Mouse (Mus musculus): ENCODE data around the gene Anxa5. TPM values are rescaled to one million over a fixed set of nuclear protein-coding genes. Genes with fewer than 3 reads are reported as not detected.

Gene Anxa5
- total and polyA plus RNA-seq, 3 experiments, result 30.8 to 47.1 (median 43.4) TPM

DNA sequence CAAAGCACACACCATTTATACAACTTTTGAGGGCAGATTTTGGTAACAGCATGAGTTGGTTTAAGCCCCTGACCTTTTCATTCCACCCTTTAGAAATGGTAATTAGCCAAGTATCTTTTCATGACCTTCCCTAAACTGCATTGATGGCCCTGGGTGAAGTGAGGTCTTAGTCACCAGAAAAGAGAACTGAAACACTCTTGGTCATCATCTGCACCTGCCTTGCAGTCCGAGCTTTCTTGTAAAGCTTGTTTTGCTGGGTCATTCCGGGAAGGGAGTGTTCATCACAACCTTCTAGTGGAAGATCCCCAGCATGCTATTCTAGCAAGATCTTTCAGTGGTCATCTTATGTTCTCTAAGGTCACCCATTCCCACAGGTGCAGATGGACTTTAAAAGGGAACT, 73.8 kb downstream of the Anxa5 start:
- TF ChIP-seq IRF4 (IDR thresholded peaks at IDR 0.05; ENCODE audit: low read depth, low read length) (peak; percentile 99), KAT2A (IDR thresholded peaks at IDR 0.05; ENCODE audit: insufficient replicate concordance, low read length) (no peak), EP300 (IDR thresholded peaks at IDR 0.05; ENCODE audit: low read length) (peak; percentile 100), MXI1 (IDR thresholded peaks at IDR 0.05; ENCODE audit: low read depth, low read length) (peak; percentile 72; the same call in 1 of the 2 replicates), MYC (IDR thresholded peaks at IDR 0.05; ENCODE audit: low read depth, low read length) (peak; percentile 79), CHD2 (IDR thresholded peaks at IDR 0.05; ENCODE audit: low read length) (peak; percentile 88), TCF12 (IDR thresholded peaks at IDR 0.05; ENCODE audit: low read depth, low read length) (peak; percentile 99), POLR2AphosphoS2 (IDR thresholded peaks at IDR 0.05; ENCODE audit: low read depth, low read length) (no peak), PAX5 (IDR thresholded peaks at IDR 0.05; ENCODE audit: low read length) (no peak), ZMIZ1 (IDR thresholded peaks at IDR 0.05; ENCODE audit: low read depth, low read length) (no peak), TBP (conservative IDR thresholded peaks at IDR 0.05; ENCODE audit: low read depth, low read length) (peak; percentile 54; the same call in 1 of the 2 replicates), POLR2A (IDR thresholded peaks at IDR 0.05; ENCODE audit: low read depth, low read length) (no peak), ETS1 (conservative IDR thresholded peaks at IDR 0.05; ENCODE audit: low read depth, low read length) (peak; percentile 95), ELF1 (IDR thresholded peaks at IDR 0.05; ENCODE audit: low read depth, low read length) (no peak; the same call in 1 of the 2 replicates), CTCF (conservative IDR thresholded peaks at IDR 0.05 in 1 of 2, IDR thresholded peaks at IDR 0.05 in 1 of 2; ENCODE audit: low read depth in 2 of 2, low read length in 2 of 2) (no peak), NELFE (IDR thresholded peaks at IDR 0.05; ENCODE audit: low read depth, low read length) (no peak; the same call in 1 of the 2 replicates), JUND (conservative IDR thresholded peaks at IDR 0.05; ENCODE audit: low read depth, low read length) (peak; percentile 94), USF2 (conservative IDR thresholded peaks at IDR 0.05; ENCODE audit: low read depth, low read length) (0 out of 2 replicates have a peak, but pooled peaks have one; percentile 6), BHLHE40 (IDR thresholded peaks at IDR 0.05; ENCODE audit: low read depth, low read length) (peak; percentile 97), ZKSCAN1 (IDR thresholded peaks at IDR 0.05; ENCODE audit: borderline replicate concordance, low read depth, low read length) (no peak), SIN3A (IDR thresholded peaks at IDR 0.05; ENCODE audit: low read length) (peak; percentile 60; the same call in 1 of the 2 replicates), CHD1 (IDR thresholded peaks at IDR 0.05; ENCODE audit: low read depth, low read length) (no peak), USF1 (IDR thresholded peaks at IDR 0.05; ENCODE audit: low read depth, low read length) (no peak), ZC3H11A (IDR thresholded peaks at IDR 0.05; ENCODE audit: low read depth, low read length) (no peak), NRF1 (IDR thresholded peaks at IDR 0.05; ENCODE audit: low read depth, low read length) (peak; percentile 25; the same call in 1 of the 2 replicates), MEF2A (IDR thresholded peaks at IDR 0.05; ENCODE audit: borderline replicate concordance, low read depth, low read length) (peak; percentile 94), GABPA (IDR thresholded peaks at IDR 0.05; ENCODE audit: insufficient replicate concordance, low read depth, low read length) (no peak), MAZ (IDR thresholded peaks at IDR 0.05; ENCODE audit: low read depth, low read length) (peak; percentile 28; the same call in 1 of the 2 replicates), E2F4 (IDR thresholded peaks at IDR 0.05; ENCODE audit: insufficient replicate concordance, low read depth, low read length) (no peak), SMC3 (IDR thresholded peaks at IDR 0.05; ENCODE audit: low read depth, low read length) (no peak), MAFK (IDR thresholded peaks at IDR 0.05; ENCODE audit: insufficient replicate concordance, low read length) (peak; percentile 89), MAX (IDR thresholded peaks at IDR 0.05; ENCODE audit: low read length) (peak; percentile 54), RAD21 (IDR thresholded peaks at IDR 0.05; ENCODE audit: low read depth, low read length) (no peak; the same call in 1 of the 2 replicates), ZNF384 (IDR thresholded peaks at IDR 0.05; ENCODE audit: low read depth, low read length) (no peak), RCOR1 (conservative IDR thresholded peaks at IDR 0.05; ENCODE audit: low read depth, low read length) (peak; percentile 87), UBTF (IDR thresholded peaks at IDR 0.05; ENCODE audit: low read depth, low read length) (no peak), HCFC1 (IDR thresholded peaks at IDR 0.05; ENCODE audit: low read depth, low read length) (no peak), JUN (IDR thresholded peaks at IDR 0.05; ENCODE audit: insufficient read depth, low read depth, low read length) (peak; percentile 90)
- Histone ChIP-seq H3K4me2 (ENCODE audit: insufficient read depth, low read depth, poor library complexity, severe bottlenecking) (peak overlapping the region; percentile 44), H3K9me3 (replicated peaks; ENCODE audit: low read length) (no peaks in the 10 kb centered on the region), H3K36me3 (replicated peaks in 1 of 2; ENCODE audit: control insufficient read depth in 1 of 2, insufficient read depth in 1 of 2, low read length in 1 of 2) (no peaks in the 10 kb centered on the region), H3K4me1 (ENCODE audit: control insufficient read depth in 1 of 2, insufficient read depth in 2 of 2) (peaks cover 16 to 47% of the 10 kb centered on the region in 2 experiments), H3K79me2 (replicated peaks; ENCODE audit: control insufficient read depth, extremely low read depth, insufficient read depth, poor library complexity, severe bottlenecking) (no peaks in the 10 kb centered on the region), H3K27ac (ENCODE audit: insufficient read depth, low read depth) (peak overlapping the region; percentile 91), H3K4me3 (replicated peaks in 1 of 3; ENCODE audit: low read depth in 2 of 3, low read length in 2 of 3, poor library complexity in 1 of 3) (no peak overlapping the region), H3K27me3 (replicated peaks) (no peaks in the 10 kb centered on the region), H3K9ac (ENCODE audit: insufficient read depth, low read depth) (no peak overlapping the region)
- in situ Hi-C loops (cut with MboI; ENCODE audit: low pct_ligation_motif_present, low pct_unique_long_range_greater_than_20kb, low sequenced_read_pairs), result no loop called here
- DNase-seq (ENCODE audit: extremely low read depth), result peak; percentile 85
- dilution Hi-C loops (cut with MboI; ENCODE audit: extremely low pct_ligation_motif_present, extremely low pct_unique_long_range_greater_than_20kb, low sequenced_read_pairs), result no loop called here
